Mouse (Mus musculus) lung, postnatal 10 days (tissue): ENCODE measurements around the gene Wdr72.

Experiments used
- DNase-seq: peaks from one replicate; pipeline ENCODE4 v3.0.0; 2021

Gene Wdr72

DNA sequence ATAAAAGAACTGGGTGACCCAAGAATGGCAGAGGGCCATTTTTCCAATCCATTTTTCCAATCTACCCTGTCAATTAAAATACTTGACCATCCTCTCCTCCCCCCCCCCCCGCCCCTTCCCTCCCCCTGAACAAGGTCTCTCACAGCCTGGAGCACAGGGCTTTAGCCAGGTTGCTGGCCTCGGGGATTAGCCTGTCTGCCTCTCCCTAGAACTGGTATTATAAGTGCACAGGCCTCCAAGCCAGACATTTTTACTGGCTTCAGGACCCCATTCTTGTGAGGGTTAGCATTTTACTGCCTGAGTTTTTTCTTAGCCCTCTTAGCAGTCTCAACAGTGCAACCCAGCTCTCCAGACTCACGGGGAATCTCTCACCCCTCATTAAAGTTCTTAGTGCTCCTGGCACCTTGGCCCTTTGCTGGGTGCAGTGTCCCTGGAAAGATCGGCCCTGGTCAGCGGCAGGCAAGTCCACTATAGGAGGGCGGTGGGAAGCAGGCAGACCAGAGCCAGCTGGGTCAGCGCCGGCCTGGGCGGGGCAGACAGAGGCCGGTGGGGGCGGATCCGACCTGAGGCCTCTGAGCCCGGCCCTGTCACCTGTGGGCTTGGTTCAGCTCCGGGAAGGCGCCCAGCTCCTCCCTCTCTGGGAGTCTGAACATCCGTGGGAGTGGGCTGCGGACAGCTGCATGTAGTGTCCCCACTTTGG, at the start of gene Wdr72:
Wdr72 (plus strand) TSS at position 596 of the 700 bp plus-strand sequence.
- DNase-seq: peak; percentile 19

DNA sequence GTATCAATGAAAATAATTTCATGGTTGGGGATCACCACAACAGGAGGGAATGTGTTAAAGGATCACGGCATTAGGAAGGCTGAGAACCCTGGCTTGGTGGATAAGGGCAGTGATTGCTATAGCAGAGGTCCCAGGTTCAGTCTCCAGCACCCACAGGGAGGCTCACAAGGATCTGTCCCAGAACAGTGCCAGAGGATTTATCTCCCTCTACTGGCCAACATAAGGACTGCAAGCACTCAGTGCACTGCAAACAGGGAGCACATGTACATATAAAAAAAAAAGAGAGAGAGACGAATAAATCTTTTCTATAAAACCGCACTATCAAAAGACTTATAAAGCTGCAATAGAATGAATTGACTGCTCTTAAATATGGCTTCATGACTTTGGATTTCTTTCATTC, 43.9 kb upstream of the Wdr72 start:
- peak; percentile 18 for DNase-seq

DNA sequence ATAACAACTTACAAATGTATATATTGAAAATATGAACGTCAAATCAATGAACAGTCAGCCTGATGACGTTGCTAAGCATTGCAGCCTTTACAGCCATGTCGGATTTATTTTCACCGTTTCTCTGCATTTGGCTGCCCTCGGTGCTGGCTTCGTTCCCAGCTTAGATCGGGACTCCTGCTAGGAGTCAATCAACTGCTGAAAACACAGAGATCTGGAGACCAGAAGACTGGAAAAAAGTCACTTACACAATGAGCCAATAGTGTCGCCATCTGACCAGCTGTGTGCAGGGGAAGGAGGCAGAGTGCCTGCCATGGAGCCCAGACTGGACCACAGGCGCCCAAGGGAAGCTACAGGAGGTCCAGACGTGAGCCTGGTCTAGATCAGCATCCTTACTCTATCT, 43.4 kb upstream of the Wdr72 start:
- no peak for DNase-seq

DNA sequence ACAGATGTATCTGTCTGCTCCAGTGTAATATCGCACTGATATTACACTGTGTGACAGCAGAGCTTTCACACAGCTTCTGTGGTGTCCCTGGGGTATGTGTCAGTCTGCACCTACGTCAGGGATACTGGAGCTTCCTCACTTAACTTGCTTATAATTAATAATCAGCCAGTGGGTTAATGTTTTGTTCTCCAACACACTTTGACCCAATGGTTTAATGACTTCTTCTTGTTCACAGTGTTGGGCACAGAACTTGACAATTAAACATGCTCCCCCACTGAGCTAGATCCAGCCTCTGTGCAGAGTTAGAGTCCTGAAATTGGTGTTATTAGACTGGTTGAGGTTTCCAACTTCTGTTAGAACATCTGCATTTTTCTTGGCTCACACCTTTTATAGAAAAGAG, 34.2 kb upstream of the Wdr72 start:
- DNase-seq: no peak

DNA sequence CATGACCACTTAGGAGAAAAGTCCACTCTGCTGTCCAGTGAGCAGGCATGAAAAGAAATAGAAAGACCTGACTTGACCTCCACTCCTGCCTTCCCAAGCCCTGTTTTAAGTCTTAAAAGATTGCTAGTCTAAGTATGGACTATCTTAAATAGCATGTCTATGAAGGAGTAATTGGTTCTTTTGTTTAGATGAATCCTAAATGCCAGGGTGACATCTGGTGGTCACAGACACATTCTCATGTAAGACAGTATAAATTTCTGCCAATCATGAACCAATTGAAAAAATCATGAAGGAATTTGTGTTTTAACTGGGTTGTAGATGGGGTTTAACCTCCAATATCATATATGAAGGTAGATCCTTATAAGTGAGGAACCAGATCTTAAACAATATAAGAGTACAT, 31.7 kb upstream of the Wdr72 start:
- DNase-seq: no peak

DNA sequence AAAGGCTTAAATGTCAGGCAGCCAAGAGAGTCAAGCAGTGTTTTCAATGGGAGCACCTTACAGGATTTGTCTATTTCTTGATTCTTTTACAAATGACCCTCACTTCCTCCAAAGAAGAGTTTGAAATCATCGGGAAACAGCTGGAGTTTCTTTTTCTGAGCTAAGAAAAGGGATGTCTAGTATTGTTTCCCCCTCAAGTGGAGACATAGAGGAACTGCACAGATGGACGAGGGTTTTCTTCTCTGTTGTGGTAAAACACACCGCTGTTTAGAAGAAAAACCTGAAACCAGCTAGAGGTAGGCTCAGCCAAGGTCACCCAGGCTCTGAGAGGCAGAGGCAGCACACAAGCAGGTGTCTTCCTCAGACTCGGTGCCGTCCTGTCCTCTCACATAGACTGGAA, 29.9 kb upstream of the Wdr72 start:
- no peak for DNase-seq

DNA sequence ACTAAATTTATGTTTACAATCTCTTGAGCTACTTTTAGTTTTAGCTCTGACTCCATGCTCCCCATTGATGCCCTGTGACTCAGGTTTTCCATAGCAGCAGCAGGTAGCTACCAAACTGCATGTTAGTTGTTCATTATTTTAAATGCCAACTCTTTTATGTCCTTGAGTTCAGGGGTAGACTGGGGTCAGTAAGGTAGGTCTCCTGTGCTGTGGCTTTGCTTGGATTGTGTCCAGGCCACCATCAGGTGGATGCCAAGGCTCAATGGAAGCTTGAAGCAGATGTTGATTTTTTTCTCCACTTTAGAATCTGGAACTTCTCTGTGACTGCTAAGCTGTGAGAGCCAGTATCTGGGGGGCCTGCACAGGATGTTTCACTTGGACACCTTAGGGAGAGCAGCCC, 8.6 kb upstream of the Wdr72 start:
- no peak for DNase-seq

DNA sequence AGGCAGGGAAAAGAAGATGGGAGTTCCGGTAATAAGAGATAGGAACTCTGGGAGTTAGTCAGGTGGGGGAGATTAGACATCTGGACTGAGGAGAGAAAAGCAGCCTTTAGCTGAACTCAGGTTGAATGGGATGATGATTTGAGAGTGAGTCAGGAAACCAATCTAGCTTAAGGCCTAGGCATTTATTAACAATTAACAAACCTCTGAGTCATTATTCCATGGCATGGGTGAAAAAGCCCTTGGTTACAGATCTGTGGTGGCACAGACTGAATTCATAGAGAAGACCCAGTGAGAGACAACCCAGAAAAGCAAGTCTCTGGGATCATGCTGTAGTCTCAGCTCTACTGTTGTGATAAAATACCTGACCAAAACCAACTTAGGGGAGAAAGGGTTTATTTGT, 7.5 kb upstream of the Wdr72 start:
- DNase-seq: no peak

DNA sequence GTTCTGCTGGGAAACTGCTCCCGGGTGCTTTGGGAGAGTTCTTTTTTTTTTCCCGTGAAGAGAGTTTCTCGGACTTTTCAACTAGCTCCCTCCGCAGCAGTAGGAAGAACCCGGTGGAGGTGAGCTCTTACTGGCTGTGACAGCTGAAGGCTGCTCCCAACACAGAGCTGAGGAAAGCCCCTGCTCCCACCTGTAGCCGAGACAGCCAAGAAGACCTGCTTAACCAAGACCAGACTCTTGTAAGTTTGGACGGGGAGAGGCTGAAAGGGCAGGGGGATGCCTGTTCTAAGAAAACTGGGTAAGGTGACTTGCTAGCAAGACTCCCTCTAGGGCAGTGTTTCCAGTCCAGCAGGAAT, 283 bp downstream of the Wdr72 start:
- no peak for DNase-seq

DNA sequence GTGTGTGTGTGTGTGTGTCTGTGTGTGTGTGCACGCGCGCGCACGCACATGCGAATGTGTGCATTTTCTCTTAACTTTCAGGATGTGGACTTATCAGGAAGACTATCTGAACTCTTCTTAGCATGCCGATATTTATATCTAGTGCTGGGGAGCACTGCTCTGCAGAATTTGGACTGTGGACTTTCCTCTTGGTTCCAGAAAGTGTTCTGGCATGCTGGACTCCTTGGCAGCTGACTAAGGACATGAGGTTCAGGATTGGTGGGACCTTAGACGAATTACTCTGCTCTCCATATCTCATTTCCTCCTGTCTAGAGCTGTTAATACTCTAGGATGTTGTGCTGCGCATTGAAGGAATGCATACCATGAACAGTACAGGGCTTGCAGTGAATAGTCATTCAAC, 2.4 kb downstream of the Wdr72 start:
- no peak for DNase-seq

DNA sequence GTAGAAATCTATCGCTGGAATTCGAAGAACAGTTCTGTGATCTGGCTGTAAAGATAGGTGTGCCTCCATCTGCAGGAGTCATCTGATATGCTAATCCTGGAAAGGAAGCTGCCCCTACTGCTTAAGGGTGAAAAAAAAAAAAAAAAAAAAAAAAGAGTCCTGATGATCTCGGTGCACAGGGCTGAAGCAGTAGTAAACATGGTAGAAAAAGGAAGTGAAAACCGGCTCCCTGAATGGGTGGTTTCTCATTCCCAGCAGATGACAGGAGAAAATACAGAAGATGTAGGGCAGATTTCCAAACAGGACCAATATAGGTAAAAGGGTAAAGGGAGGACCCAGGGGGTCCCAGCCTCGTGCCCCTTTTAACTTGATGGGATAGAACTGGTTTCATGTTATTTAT, 16.1 kb downstream of the Wdr72 start:
- DNase-seq: no peak

DNA sequence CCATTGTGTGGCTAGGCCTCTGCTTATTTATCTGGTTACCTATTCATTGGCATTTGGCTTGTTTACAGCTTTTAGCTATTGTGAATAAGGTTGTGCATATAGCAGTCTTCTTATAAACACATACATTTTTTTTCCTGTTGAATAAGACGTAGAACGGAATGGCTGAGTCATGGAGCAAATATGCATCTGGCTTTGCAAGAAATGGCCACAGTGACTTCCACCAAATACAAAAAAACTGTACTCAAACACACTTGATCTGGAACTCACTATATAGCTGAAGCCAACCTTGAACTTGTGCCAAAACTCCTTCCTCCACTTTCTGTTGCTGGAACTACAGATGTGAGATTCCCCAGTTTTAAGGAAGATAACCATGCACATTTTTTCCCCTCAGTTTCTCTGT, 23.9 kb downstream of the Wdr72 start:
- DNase-seq: no peak

DNA sequence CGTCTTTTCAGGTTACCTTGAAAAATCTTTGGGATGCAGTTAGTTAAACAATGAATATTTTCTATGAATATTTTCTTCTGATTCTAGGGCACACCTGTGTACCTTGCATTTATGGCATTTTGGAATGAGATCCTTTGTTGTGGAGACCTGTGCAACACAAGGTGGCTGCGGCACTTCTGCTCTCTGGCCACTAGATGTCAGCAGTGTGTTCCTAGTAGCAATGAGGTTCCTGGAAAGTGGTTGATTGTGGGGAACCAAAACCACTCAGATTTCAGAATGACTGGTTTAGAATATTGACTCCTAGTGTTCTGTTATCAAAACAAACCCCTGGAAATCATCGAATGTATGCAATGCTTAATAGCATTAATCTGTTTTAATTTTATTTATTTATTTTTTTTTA, 31.7 kb downstream of the Wdr72 start:
- DNase-seq: peak; percentile 70

DNA sequence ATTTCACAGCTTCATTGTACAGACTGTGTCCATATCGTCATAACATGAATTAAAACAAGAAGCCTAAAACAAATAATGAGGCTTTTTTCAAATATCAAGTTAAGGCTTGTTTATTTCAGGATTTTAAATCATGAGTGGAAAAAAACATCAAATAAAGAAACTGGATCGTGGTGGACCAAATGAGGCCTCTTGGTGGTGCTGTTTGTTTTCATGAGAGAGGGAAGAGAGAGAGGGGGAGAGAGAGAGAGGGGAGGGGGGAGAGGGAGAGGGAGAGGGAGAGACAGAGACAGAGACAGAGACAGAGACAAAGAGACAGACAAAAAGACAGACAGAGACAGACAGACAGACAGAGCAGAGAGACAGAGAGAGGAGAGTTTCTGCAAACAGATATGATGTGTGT, 32.5 kb downstream of the Wdr72 start:
- no peak for DNase-seq

DNA sequence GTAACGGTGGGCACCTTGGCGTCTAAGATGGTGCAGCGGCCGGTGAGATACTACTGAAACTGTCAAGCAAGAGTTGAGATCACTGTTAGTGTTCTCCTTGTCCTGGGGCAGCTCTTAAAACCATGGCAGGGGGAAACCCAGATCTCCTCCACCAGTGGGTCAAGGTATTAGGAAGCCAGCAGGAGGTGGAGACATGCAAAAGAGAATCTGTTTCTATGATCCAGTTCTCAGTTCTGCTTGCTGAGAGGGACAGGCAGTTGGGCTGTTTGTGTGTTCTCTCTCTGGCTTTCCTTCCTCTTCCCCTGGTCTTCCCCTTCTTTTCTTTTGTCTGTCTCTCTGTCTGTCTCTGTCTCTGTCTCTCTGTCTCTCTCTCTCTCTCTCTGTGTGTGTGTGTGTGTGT, 35.0 kb downstream of the Wdr72 start:
- DNase-seq: no peak

DNA sequence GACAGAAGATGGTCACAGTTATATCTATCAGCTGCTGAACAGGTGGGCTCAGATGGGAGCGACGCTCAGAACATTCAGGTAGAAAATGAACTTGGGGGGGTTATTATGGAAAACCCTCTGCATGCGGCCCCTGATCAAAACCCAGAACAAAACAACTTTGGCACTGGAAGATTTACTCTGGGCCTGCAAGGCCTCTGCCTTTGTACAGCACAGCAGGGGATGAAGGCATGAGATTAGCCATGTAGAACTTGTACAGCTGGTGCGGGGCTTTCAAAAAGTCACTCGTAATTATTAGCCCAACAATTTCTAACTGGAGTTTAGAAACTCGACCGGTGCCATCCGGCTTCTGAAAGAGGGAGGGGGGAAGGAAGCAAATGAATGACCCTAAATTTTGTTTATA, 38.1 kb downstream of the Wdr72 start:
- no peak for DNase-seq

DNA sequence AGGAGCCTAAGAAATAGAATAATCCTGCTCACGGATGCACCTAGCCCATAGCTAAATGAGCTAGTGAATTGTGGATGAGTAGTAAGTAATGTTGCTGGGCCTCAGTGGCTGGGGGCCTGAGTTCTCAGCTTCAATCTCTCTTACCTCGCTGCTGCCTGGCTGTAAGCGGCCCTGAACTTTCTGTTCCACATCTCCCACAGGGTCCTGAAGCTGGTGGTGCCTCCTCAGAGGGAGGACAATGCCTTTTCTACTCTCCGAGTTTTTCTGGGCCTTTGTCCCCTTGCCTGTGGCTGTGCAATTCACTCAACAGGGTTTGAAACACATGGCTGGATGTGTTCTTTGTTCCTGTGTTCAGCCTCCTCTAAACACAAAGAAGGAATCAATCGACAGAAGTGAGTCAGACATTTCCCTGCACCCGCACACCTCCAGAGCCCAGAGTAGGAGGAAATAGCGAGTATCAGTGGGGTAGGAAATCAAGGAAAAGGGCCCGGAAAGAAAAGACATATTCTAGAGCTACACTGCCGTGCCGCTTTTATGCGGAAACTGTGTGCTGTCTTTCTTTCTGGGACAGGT, 50.3 kb downstream of the Wdr72 start:
- DNase-seq: no peak

DNA sequence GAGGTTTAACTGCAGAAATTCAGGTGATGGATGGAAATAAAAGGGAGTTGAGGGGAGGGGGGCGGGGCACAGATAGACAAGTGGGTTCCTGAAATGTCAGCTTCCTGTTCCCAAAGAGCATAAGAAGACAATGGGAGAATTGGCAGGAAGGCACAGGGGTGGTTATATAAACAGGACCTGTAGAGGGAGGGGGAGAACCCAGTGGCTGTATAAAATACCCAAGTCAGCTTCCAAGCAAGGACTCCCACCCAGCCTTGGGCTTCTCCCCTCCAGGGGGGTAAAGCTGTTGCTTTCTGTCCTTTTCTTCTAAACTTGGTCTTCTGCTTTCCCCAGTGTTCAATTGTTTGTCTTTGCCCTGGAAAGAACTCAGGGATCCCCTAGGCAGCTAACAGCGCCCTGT, 55.5 kb downstream of the Wdr72 start:
- DNase-seq: peak; percentile 48

DNA sequence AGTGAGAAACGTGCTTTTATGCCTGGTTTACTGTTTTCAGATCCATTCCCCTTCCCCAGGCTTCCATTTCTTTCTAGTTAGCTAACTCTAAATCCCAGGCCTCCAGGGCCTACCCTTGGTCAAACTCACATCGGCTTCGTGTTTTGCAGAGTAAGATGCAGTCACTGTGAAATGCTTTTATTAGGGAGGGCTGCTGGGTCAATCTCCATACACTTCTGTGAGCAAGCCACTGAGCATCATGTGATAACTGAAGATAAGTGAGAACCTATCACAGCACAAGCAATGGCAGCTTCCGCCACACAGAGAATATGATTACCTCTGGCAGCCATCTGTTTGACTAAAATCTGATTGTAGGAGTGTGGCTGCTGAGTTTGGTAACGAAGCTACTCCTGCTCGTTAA, 59.7 kb downstream of the Wdr72 start:
- no peak for DNase-seq

DNA sequence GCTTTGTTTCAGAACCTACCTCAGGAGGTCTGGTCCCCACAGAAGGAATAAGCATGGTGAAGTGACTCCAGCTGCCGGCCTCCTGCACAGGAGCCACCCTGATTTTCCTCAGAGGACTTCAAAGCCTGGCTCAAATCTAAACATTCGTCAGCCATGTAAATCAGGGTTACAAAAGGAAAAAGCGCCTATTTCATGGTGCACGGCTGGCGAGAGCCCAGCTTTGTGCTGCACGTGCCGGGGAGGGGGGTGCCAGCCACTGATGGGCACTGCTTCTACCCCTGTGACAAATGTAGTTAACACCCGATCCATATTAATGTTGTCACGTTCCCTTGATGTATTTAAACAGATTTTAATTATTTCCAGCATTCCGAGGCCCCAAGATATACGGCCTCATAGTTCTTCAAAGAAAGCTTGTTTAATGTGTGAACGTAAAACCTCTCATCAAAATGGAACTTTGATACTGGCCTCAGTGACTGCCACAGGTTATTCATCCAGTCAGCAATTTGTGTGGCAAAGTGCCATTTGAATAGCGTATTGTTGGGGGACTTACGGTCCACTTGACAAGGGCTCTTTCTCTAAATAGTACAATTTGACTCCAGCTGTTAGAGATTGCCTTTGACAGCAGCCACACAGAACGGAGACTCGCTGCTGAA, 76.7 kb downstream of the Wdr72 start:
- DNase-seq: no peak

DNA sequence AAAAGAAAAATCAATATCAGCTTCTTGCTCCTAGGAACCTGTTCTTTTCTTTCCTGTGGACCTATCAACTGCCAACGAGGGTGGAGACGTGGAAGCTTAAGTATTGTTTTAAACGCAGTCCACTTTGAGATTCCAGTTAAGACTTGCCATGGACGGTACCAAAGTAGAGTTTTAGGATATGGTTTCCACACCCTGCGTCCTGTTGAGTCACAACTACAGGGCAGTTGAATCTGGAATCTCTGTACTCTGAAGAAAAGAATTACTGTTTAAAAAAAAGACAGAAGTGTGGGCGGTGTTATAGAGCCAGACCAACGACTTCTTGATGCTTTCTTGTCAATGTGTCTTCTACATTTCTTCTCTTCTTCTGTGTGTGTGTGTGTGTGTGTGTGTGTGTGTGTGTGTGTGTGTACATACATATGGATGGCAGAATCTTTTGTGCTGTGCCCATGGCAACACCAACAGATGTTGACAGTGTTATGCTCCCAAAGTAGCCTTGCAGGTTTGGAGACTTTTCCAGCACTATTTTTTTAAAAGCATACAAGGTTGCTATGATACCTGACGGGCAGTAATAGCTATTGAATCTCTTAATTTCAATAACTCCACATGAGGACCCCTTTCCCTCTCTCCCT, 77.4 kb downstream of the Wdr72 start:
- no peak for DNase-seq

DNA sequence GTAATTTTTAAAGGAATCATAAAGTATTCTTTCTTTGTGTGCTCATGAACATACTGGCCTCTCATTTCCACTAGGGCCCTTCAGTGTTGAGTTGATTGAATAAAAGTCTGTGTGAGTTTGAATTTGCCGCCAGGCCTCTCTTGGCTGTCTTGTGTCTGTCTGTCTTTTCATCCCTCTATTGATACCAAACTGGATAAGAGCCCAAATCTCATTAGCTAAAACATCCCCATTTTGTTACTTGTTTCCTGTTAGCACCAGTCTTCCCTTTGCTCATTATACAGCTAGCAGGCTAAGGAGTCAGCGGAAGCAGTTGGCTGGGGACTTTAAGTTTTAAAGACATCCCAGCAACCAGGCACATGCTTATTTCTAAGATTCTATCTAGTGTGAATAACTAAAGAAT, 84.7 kb downstream of the Wdr72 start:
- no peak for DNase-seq

DNA sequence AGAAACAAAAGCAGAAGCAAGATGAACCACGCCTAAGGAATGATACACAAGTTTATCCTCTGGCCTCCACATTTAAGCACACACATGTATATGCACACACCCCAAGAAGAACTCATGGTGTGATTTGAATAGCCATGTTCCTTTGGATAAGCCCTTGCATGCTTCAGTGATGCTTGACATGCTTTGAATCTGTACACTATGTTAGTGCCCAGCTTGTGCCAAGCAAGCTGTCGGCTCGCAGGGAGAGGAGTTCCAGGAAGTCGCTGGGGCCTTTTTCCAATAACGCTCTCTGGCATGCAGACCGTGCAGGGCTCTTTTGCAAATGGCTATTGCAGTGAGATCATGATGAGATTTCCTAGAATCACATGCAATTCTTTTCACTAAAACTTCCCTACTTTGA, 118.1 kb downstream of the Wdr72 start:
- DNase-seq: no peak

DNA sequence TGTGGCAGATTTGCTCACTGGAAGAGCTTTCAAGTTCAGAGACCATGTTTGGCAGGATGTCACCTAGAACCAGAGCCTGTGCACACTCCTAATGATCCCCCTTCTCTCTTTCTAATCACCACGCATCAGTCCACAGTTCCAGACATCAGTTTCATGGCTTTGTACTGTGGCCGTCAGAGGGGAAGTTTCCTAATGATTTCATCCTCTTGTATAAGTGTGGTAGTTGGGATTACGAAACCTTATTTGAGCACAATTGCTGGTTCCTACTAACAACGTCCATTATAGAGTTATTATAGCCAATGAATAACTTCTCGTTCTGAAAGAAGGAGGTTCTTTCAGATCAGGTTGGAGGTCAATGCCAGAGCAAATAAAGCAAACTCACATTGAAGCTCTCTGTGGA, 131.1 kb downstream of the Wdr72 start:
- DNase-seq: no peak
